Mouse (Mus musculus) ES-Bruce4 (cell line): ENCODE measurements around the gene Hsd17b14. TPM values are rescaled to one million over a fixed set of nuclear protein-coding genes. Genes with fewer than 3 reads are reported as not detected.
A peak's percentile ranks its signal among the peaks of the same experiment; 100 is the strongest.

Experiments
- H3K27ac ChIP-seq: 2 replicates; pipeline ENCODE4 v1.5.1; 2012; ENCODE audit warnings: low read length, inconsistent platforms; ENCODE audit not compliant: insufficient read depth
- H3K27me3 ChIP-seq: 2 replicates; pipeline ENCODE4 v1.6.1; 2012; ENCODE audit warnings: mild to moderate bottlenecking, low read length, inconsistent platforms; ENCODE audit not compliant: control insufficient read depth, poor library complexity, insufficient read depth, severe bottlenecking
- H3K36me3 ChIP-seq: 2 replicates; pipeline ENCODE4 v1.6.1; 2012; ENCODE audit warnings: inconsistent platforms, mild to moderate bottlenecking, low read length, moderate library complexity; ENCODE audit not compliant: control insufficient read depth, poor library complexity, insufficient read depth, severe bottlenecking
- H3K4me1 ChIP-seq: one replicate; pipeline ENCODE4 v1.8.1; 2011; ENCODE audit warnings: low read length; ENCODE audit not compliant: control insufficient read depth, insufficient read depth
- H3K4me3 ChIP-seq: 2 replicates; pipeline ENCODE4 v1.5.1; 2011; ENCODE audit warnings: low read depth, mild to moderate bottlenecking, low read length
- H3K9ac ChIP-seq: 2 replicates; pipeline ENCODE4 v1.6.1; 2012; ENCODE audit warnings: low read depth, mild to moderate bottlenecking, inconsistent platforms; ENCODE audit not compliant: poor library complexity, severe bottlenecking
- H3K9me3 ChIP-seq: replicated peaks from 2 replicates; pipeline ENCODE4 v1.6.1; 2012; ENCODE audit warnings: mild to moderate bottlenecking, low read length, inconsistent platforms; ENCODE audit not compliant: control insufficient read depth, poor library complexity, insufficient read depth, severe bottlenecking
- CTCF ChIP-seq: IDR thresholded peaks from one replicate; pipeline ENCODE4 v1.8.1; 2011; ENCODE audit warnings: low read depth, low read length
- EP300 ChIP-seq: IDR thresholded peaks from 2 replicates; pipeline ENCODE4 v1.6.1; 2011; ENCODE audit warnings: low read depth, low read length; ENCODE audit not compliant: insufficient read depth
- POLR2A ChIP-seq: IDR thresholded peaks from one replicate; pipeline ENCODE4 v1.8.1; 2011; ENCODE audit warnings: low read length; ENCODE audit not compliant: insufficient read depth
- polyA plus RNA-seq: library from polyadenylated mRNA; stranded (reverse); fragments of >200 nt; gene quantifications from 2 replicates; pipeline ENCODE4 v1.2.4, GENCODE M21; 2011; ENCODE audit warnings: low read depth; ENCODE audit not compliant: missing spikeins, insufficient read depth, insufficient read length

The Hsd17b14 gene
- polyA plus RNA-seq, 1 experiment, result 55.0 TPM

DNA sequence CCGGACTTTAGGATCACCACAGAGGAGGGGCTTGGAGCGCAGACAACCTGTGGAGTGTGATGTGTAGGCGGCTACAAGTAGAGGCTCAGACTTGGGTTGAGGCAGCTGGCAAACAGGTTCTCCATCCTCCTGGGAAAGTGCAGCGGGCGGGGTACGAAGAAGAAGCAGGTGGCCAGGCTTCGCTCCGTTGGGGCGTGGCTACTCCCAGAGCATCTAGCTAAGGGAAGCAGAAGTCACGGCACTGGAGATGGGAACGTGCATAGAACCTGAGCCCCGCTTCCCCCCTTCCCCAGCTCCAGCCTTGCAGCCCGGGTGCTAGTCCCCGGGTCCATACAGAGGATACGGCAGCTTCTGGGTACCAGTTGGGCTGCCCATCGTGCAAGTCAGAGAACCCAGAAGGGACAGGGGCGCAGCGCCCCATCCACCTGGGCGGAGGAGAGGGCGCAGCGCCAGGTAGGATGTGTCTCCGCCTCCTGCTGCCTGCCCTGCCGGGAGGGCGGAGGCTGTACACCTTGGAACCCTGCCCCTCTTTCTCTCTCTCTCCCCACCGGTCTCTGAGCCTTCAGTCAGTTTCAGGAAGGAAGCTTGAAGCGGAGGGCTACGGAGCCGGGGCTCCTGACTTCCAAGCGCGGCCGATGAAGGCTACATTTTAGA lies 62.5 kb downstream of the Hsd17b14 start, which contains the start of gene Fut1:
Gene Fut1, plus strand, starts transcription at position 248 of the 654 bp plus-strand sequence.
- no peaks in the 10 kb centered on the region for H3K27me3 ChIP-seq
- H3K4me1 ChIP-seq, result peaks cover 4% of the 10 kb centered on the region
- H3K4me3 ChIP-seq, result peak within 1 kb of the TSS; percentile 53
- 0 out of 2 replicates have a peak, but pooled peaks have one; percentile 5 for TF ChIP-seq EP300
- no peak for TF ChIP-seq POLR2A
- no peak for TF ChIP-seq CTCF
- H3K27ac ChIP-seq, result peak within 1 kb of the TSS; percentile 33
- peak within 1 kb of the TSS; percentile 19 for H3K9ac ChIP-seq
- H3K9me3 ChIP-seq, result no peaks in the 10 kb centered on the region
- H3K36me3 ChIP-seq, result no peaks in the 10 kb centered on the region

Other genes with a start within 250 kb of the Hsd17b14 start
- gene Trpm4, start 221.1 kb upstream of the Hsd17b14 start, polyA plus RNA-seq, result 18.9 and 19.8 TPM in 2 replicates
- 5.2 and 6.9 TPM in 2 replicates for gene Hrc, start 219.6 kb upstream of the Hsd17b14 start, polyA plus RNA-seq
- 7.2 and 9.3 TPM in 2 replicates for gene Ppfia3, start 187.9 kb upstream of the Hsd17b14 start, polyA plus RNA-seq
- 0.88 TPM in 1 of 2 replicates, not detected in the other for gene Lin7b, start 184.3 kb upstream of the Hsd17b14 start, polyA plus RNA-seq
- gene Snrnp70, start 159.2 kb upstream of the Hsd17b14 start, polyA plus RNA-seq, result 686 and 799 TPM in 2 replicates
- gene Kcna7, start 149.2 kb upstream of the Hsd17b14 start, polyA plus RNA-seq, result 0.41 TPM in 1 of 2 replicates, not detected in the other
- 5.0 and 5.2 TPM in 2 replicates for gene Ntf5, start 141.2 kb upstream of the Hsd17b14 start, polyA plus RNA-seq
- not detected in 2 replicates for gene Lhb, start 134.1 kb upstream of the Hsd17b14 start, polyA plus RNA-seq
- 24.4 and 26.7 TPM in 2 replicates for gene Gys1, start 120.0 kb upstream of the Hsd17b14 start, polyA plus RNA-seq
- 263 and 267 TPM in 2 replicates for gene Ruvbl2, start 116.8 kb upstream of the Hsd17b14 start, polyA plus RNA-seq
- gene Ftl1, start 95.0 kb upstream of the Hsd17b14 start, polyA plus RNA-seq, result 5,956 and 6,533 TPM in 2 replicates
- 250 and 287 TPM in 2 replicates for gene Bax, start 88.0 kb upstream of the Hsd17b14 start, polyA plus RNA-seq
- gene Tulp2, start 73.0 kb upstream of the Hsd17b14 start, polyA plus RNA-seq, result 1.3 and 2.4 TPM in 2 replicates
- not detected in 2 replicates for gene Gm45808, start 68.1 kb upstream of the Hsd17b14 start, polyA plus RNA-seq
- gene Dhdh, start 66.1 kb upstream of the Hsd17b14 start, polyA plus RNA-seq, result 15.3 and 15.5 TPM in 2 replicates
- gene Nucb1, start 44.5 kb upstream of the Hsd17b14 start, polyA plus RNA-seq, result 105 and 119 TPM in 2 replicates
- 15.5 and 18.6 TPM in 2 replicates for gene Ppp1r15a, start 28.6 kb upstream of the Hsd17b14 start, polyA plus RNA-seq
- 14.3 and 18.6 TPM in 2 replicates for gene Plekha4, start 28.6 kb upstream of the Hsd17b14 start, polyA plus RNA-seq
- 104 and 144 TPM in 2 replicates for gene Bcat2, start 15.3 kb downstream of the Hsd17b14 start, polyA plus RNA-seq
- gene Fgf21, start 60.6 kb downstream of the Hsd17b14 start, polyA plus RNA-seq, result 0.94 and 1.7 TPM in 2 replicates
- 3.0 and 3.9 TPM in 2 replicates for gene Fut1, start 62.4 kb downstream of the Hsd17b14 start, polyA plus RNA-seq
- 4.6 and 5.8 TPM in 2 replicates for gene Izumo1, start 66.9 kb downstream of the Hsd17b14 start, polyA plus RNA-seq
- gene Rasip1, start 72.6 kb downstream of the Hsd17b14 start, polyA plus RNA-seq, result 2.5 and 3.0 TPM in 2 replicates
- gene Mamstr, start 85.1 kb downstream of the Hsd17b14 start, polyA plus RNA-seq, result 2.2 and 4.1 TPM in 2 replicates
- gene Fut2, start 111.5 kb downstream of the Hsd17b14 start, polyA plus RNA-seq, result 0.87 TPM in 1 of 2 replicates, not detected in the other
- gene Ntn5, start 129.1 kb downstream of the Hsd17b14 start, polyA plus RNA-seq, result 0.51 TPM in 1 of 2 replicates, not detected in the other
- 1.1 and 1.4 TPM in 2 replicates for gene Sec1, start 139.5 kb downstream of the Hsd17b14 start, polyA plus RNA-seq
- gene Car11, start 144.9 kb downstream of the Hsd17b14 start, polyA plus RNA-seq, result 6.0 and 9.7 TPM in 2 replicates
- 6.7 and 6.9 TPM in 2 replicates for gene Dbp, start 150.2 kb downstream of the Hsd17b14 start, polyA plus RNA-seq
- gene Rpl18, start 160.6 kb downstream of the Hsd17b14 start, polyA plus RNA-seq, result 1,593 and 1,677 TPM in 2 replicates
- gene Sphk2, start 163.1 kb downstream of the Hsd17b14 start, polyA plus RNA-seq, result 10.4 and 11.1 TPM in 2 replicates
- 0.85 and 1.4 TPM in 2 replicates for gene Fam83e, start 166.3 kb downstream of the Hsd17b14 start, polyA plus RNA-seq
- gene Spaca4, start 170.9 kb downstream of the Hsd17b14 start, polyA plus RNA-seq, result not detected in 2 replicates
- gene Lmtk3, start 228.8 kb downstream of the Hsd17b14 start, polyA plus RNA-seq, result 9.6 and 11.3 TPM in 2 replicates
- 5.4 and 6.4 TPM in 2 replicates for gene Sult2b1, start 229.8 kb downstream of the Hsd17b14 start, polyA plus RNA-seq